Mouse (Mus musculus) stomach, postnatal 0 days (tissue): ENCODE measurements around the gene 0610030E20Rik. TPM values are rescaled to one million over a fixed set of nuclear protein-coding genes. Genes with fewer than 3 reads are reported as not detected.

Source experiments
- ATAC-seq: fragments of 200-750 bp; cut with Nextera tagmentation; 2 replicates; pipeline ENCODE4 v1.8.0; 2017; ENCODE audit not compliant: low FRiP score, low TSS enrichment
- DNase-seq: peaks from one replicate; pipeline ENCODE4 v3.0.0-alpha.2; 2016; ENCODE audit warnings: low spot score
- H3K27ac ChIP-seq: fragments of 300-500 bp; sonication (generic); replicated peaks from 2 replicates; pipeline ENCODE4 v1.5.1; 2014; ENCODE audit warnings: mild to moderate bottlenecking, control low read depth
- H3K27me3 ChIP-seq: fragments of 300-500 bp; sonication (generic); 2 replicates; pipeline ENCODE4 v1.6.1; 2014; ENCODE audit warnings: low read length; ENCODE audit not compliant: control insufficient read depth, insufficient read depth
- H3K36me3 ChIP-seq: fragments of 300-500 bp; sonication (generic); 2 replicates; pipeline ENCODE4 v1.6.1; 2014; ENCODE audit warnings: low read length, mixed read lengths; ENCODE audit not compliant: control insufficient read depth, insufficient read depth
- H3K4me1 ChIP-seq: fragments of 300-500 bp; sonication (generic); replicated peaks from 2 replicates; pipeline ENCODE4 v1.6.1; 2014; ENCODE audit warnings: antibody characterized with exemption; ENCODE audit not compliant: control insufficient read depth, insufficient read depth
- H3K4me2 ChIP-seq: fragments of 300-500 bp; sonication (generic); replicated peaks from 2 replicates; pipeline ENCODE4 v1.6.1; 2014; ENCODE audit warnings: low read depth, mild to moderate bottlenecking, control low read depth, moderate library complexity
- H3K4me3 ChIP-seq: fragments of 300-500 bp; sonication (generic); 2 replicates; pipeline ENCODE4 v1.5.1; 2014; ENCODE audit warnings: low read depth, low read length, control low read depth
- H3K9ac ChIP-seq: fragments of 300-500 bp; sonication (generic); 2 replicates; pipeline ENCODE4 v1.6.1; 2014; ENCODE audit warnings: mild to moderate bottlenecking, low read length, control low read depth, mixed read lengths
- H3K9me3 ChIP-seq: fragments of 300-500 bp; sonication (generic); 2 replicates; pipeline ENCODE4 v1.6.1; 2016; ENCODE audit warnings: low read length; ENCODE audit not compliant: control insufficient read depth
- CTCF ChIP-seq: IDR thresholded peaks from 2 replicates; pipeline ENCODE4 v1.5.1; 2016; ENCODE audit warnings: antibody characterized with exemption, low read depth, mild to moderate bottlenecking, moderate library complexity
- EP300 ChIP-seq: optimal IDR thresholded peaks from 2 replicates; pipeline ENCODE3; 2016; ENCODE audit warnings: antibody characterized with exemption
- WGBS: fragments of 180-500 bp; shearing (Covaris S2); extraction: QIAGEN DNeasy Blood & Tissue Kit; methylation state at CpG from one replicate; pipeline ENCODE4 v1.1.7; 2014; 5-methylcytosine and 5-hydroxymethylcytosine counted together
- polyA plus RNA-seq: library from polyadenylated mRNA; unstranded; fragments of >200 nt; fragmentation: Nextera tagmentation; extraction: Ambion mirVana; gene quantifications from 2 replicates; pipeline ENCODE4 v1.2.1, GENCODE M21; 2015

The 0610030E20Rik gene
- polyA plus RNA-seq, 1 experiment from 2014 or later: 19.6 TPM

- no peak overlapping the region for H3K4me2 ChIP-seq
- H3K27ac ChIP-seq: no peak overlapping the region
- H3K9ac ChIP-seq: no peak overlapping the region
- H3K4me3 ChIP-seq: no peak overlapping the region
- no peaks in the 10 kb centered on the region for H3K27me3 ChIP-seq
- peaks cover 6% of the 10 kb centered on the region; the same call in 1 of the 2 replicates for H3K4me1 ChIP-seq
- ATAC-seq: no peak
- no peak for DNase-seq
- no peaks in the 10 kb centered on the region for H3K9me3 ChIP-seq
- TF ChIP-seq EP300 (no peak), CTCF (no peak)
- 81% methylated on average over 4 of the region's 4 CpGs for WGBS
- no peaks in the 10 kb centered on the region for H3K36me3 ChIP-seq
Observed at GRCm38 (mm10) chr6:72367460-72367974, 20.4 kb downstream of the 0610030E20Rik start.

- Histone ChIP-seq H3K4me2 (no peak overlapping the region), H3K9ac (no peak overlapping the region), H3K36me3 (no peaks in the 10 kb centered on the region), H3K27me3 (no peaks in the 10 kb centered on the region), H3K9me3 (no peaks in the 10 kb centered on the region), H3K4me3 (no peak overlapping the region), H3K4me1 (peaks cover 6% of the 10 kb centered on the region; the same call in 1 of the 2 replicates), H3K27ac (peak overlapping the region; percentile 76; the same call in 1 of the 2 replicates)
- 83% methylated on average over 4 of the region's 4 CpGs for WGBS
- ATAC-seq (no peak), DNase-seq (no peak)
- no peak for TF ChIP-seq EP300
- TF ChIP-seq CTCF: peak; percentile 49
Observed at GRCm38 (mm10) chr6:72369557-72369956, 22.4 kb downstream of the 0610030E20Rik start.

GRCm38 (mm10) chr6:72370091-72370490 lies 23.0 kb downstream of the 0610030E20Rik start:
- peaks cover 6% of the 10 kb centered on the region; the same call in 1 of the 2 replicates for H3K4me1 ChIP-seq

GRCm38 (mm10) chr6:72371147-72371546 lies 24.0 kb downstream of the 0610030E20Rik start:
- H3K27me3 ChIP-seq: no peaks in the 10 kb centered on the region
- DNase-seq (no peak), ATAC-seq (peak; percentile 41; the same call in 1 of the 2 replicates)
- no peak overlapping the region for H3K4me2 ChIP-seq
- no peak overlapping the region for H3K9ac ChIP-seq
- no peak overlapping the region for H3K4me3 ChIP-seq
- H3K27ac ChIP-seq: peak overlapping the region; percentile 76
- no peaks in the 10 kb centered on the region for H3K9me3 ChIP-seq
- no peaks in the 10 kb centered on the region for H3K36me3 ChIP-seq
- peaks cover 6% of the 10 kb centered on the region; the same call in 1 of the 2 replicates for H3K4me1 ChIP-seq
- WGBS: 26% methylated on average over 5 of the region's 5 CpGs
- TF ChIP-seq CTCF (no peak), EP300 (no peak)

More at GRCm38 (mm10) chr6:72370091-72370490, 23.0 kb downstream of the 0610030E20Rik start:
- Histone ChIP-seq H3K27ac (peak overlapping the region; percentile 76), H3K36me3 (no peaks in the 10 kb centered on the region), H3K9ac (no peak overlapping the region), H3K27me3 (no peaks in the 10 kb centered on the region), H3K9me3 (no peaks in the 10 kb centered on the region), H3K4me2 (no peak overlapping the region), H3K4me3 (no peak overlapping the region)
- TF ChIP-seq EP300 (no peak), CTCF (no peak)
- WGBS: 54% methylated on average over 12 of the region's 12 CpGs
- ATAC-seq (peak; percentile 31), DNase-seq (no peak)

- WGBS: 14% methylated on average over 1 of the region's 1 CpGs
- no peaks in the 10 kb centered on the region for H3K9me3 ChIP-seq
- TF ChIP-seq EP300: no peak
- TF ChIP-seq CTCF: no peak
- DNase-seq (no peak), ATAC-seq (peak; percentile 8; the same call in 1 of the 2 replicates)
- H3K4me1 ChIP-seq: peaks cover 6% of the 10 kb centered on the region; the same call in 1 of the 2 replicates
- H3K4me2 ChIP-seq: no peak overlapping the region
- H3K9ac ChIP-seq: no peak overlapping the region
- no peaks in the 10 kb centered on the region for H3K27me3 ChIP-seq
- H3K27ac ChIP-seq: peak overlapping the region; percentile 76
- no peak overlapping the region for H3K4me3 ChIP-seq
- no peaks in the 10 kb centered on the region for H3K36me3 ChIP-seq
Observed at GRCm38 (mm10) chr6:72371571-72371970, 24.5 kb downstream of the 0610030E20Rik start.

GRCm38 (mm10) chr6:72373184-72373583 lies 26.1 kb downstream of the 0610030E20Rik start:
- ATAC-seq: no peak
- 59% methylated on average over 4 of the region's 4 CpGs for WGBS
- Histone ChIP-seq H3K4me1 (peaks cover 6% of the 10 kb centered on the region; the same call in 1 of the 2 replicates), H3K36me3 (no peaks in the 10 kb centered on the region), H3K27ac (no peak overlapping the region), H3K4me3 (no peak overlapping the region), H3K9ac (no peak overlapping the region), H3K27me3 (no peaks in the 10 kb centered on the region), H3K4me2 (no peak overlapping the region), H3K9me3 (no peaks in the 10 kb centered on the region)
- DNase-seq: no peak
- no peak for TF ChIP-seq CTCF
- TF ChIP-seq EP300: no peak
